Mouse (Mus musculus) thymus, adult 2 months (tissue): ENCODE measurements around the gene C1qtnf12. TPM values are rescaled to one million over a fixed set of nuclear protein-coding genes. Genes with fewer than 3 reads are reported as not detected.

ENCODE experiments used
- DNase-seq: peaks from one replicate; pipeline ENCODE4 v3.0.0; 2021
- H3K27ac ChIP-seq: fragments of 200-500 bp; 2 replicates; pipeline ENCODE4 v1.5.1; 2012; ENCODE audit warnings: low read length, control low read depth; ENCODE audit not compliant: control insufficient read depth, insufficient read depth
- H3K27me3 ChIP-seq: fragments of 200-500 bp; 2 replicates; pipeline ENCODE4 v1.6.1; 2012; ENCODE audit warnings: mild to moderate bottlenecking, low read length, moderate library complexity, mixed read lengths; ENCODE audit not compliant: control insufficient read depth, insufficient read depth
- H3K36me3 ChIP-seq: fragments of 200-500 bp; 2 replicates; pipeline ENCODE4 v1.6.1; 2012; ENCODE audit warnings: mild to moderate bottlenecking, low read length, moderate library complexity; ENCODE audit not compliant: control insufficient read depth, insufficient read depth
- H3K4me1 ChIP-seq: fragments of 200-500 bp; replicated peaks from 2 replicates; pipeline ENCODE4 v1.6.1; 2012; ENCODE audit warnings: low read length; ENCODE audit not compliant: control insufficient read depth, insufficient read depth
- H3K4me3 ChIP-seq: fragments of 200-500 bp; 2 replicates; pipeline ENCODE4 v1.5.1; 2012; ENCODE audit warnings: mild to moderate bottlenecking, low read length, control low read depth, moderate library complexity; ENCODE audit not compliant: control insufficient read depth, insufficient read depth
- CTCF ChIP-seq: fragments of 200-500 bp; IDR thresholded peaks from 2 replicates; pipeline ENCODE4 v1.5.1; 2012; ENCODE audit warnings: mild to moderate bottlenecking, control low read depth, low read length, moderate library complexity, borderline replicate concordance; ENCODE audit not compliant: control insufficient read depth, poor library complexity, insufficient read depth; ENCODE audit errors: extremely low read depth
- POLR2A ChIP-seq: fragments of 200-500 bp; IDR thresholded peaks from 2 replicates; pipeline ENCODE4 v1.6.1; 2012; ENCODE audit warnings: mild to moderate bottlenecking, low read length, control low read depth, moderate library complexity; ENCODE audit not compliant: control insufficient read depth, poor library complexity, insufficient read depth; ENCODE audit errors: extremely low read depth
- WGBS: fragments of 180-500 bp; shearing (Covaris S2); methylation state at CpG from one replicate; pipeline ENCODE4 v1.1.7; 2018; 5-methylcytosine and 5-hydroxymethylcytosine counted together
- polyA plus RNA-seq: library from polyadenylated mRNA; depleted of rRNA; stranded (reverse); fragments of >200 nt; gene quantifications from 2 replicates; pipeline ENCODE4 v1.2.3, GENCODE M21; 2012; rRNA removed

C1qtnf12 gene
- 19.3 and 21.6 TPM in 2 replicates for polyA plus RNA-seq

DNA sequence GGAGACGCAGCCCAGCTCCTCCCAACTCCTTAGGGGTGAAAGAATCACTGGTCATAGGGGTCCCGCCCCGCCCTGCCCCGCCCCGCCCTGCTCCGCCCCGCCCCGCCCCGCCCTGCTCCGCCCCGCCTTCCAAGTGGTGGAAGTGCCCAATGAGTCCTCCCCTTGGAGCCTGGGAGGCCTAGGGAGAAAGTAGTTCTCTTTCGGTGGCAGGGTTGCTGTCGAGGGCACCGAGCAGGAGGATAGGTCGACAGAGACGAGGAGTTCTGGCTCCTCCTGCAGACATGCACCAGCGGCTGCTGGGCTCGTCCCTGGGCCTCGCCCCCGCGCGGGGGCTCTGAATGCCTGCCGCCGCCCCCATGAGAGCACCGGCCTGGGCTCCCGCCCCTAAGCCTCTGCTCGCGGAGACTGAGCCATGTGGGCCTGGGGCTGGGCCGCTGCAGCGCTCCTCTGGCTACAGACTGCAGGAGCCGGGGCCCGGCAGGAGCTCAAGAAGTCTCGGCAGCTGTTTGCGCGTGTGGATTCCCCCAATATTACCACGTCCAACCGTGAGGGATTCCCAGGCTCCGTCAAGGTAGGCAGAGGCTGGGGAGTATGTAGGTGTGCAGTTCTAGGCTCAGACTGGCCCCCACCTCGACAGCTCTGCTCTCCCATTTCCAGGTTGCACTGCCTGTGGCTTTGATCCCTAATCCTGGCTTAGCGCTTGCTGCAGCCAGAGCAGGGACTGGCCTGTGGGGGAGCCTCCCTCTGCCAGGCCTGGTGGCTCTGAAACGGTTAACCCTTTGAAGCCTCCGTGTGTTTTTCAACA, at the start of gene C1qtnf12:
TSS of gene C1qtnf12 (plus strand) at position 152 of the 805 bp plus-strand sequence.
- WGBS: 2% methylated on average over 42 of the region's 42 CpGs
- H3K27me3 ChIP-seq: no peaks in the 10 kb centered on the region
- peaks cover 13% of the 10 kb centered on the region for H3K36me3 ChIP-seq
- H3K4me1 ChIP-seq: peaks cover 9% of the 10 kb centered on the region
- peak; percentile 19 for DNase-seq
- peak within 1 kb of the TSS; percentile 40 for H3K4me3 ChIP-seq
- no peak within 1 kb of the TSS for H3K27ac ChIP-seq
- TF ChIP-seq CTCF (no peak), POLR2A (no peak)

DNA sequence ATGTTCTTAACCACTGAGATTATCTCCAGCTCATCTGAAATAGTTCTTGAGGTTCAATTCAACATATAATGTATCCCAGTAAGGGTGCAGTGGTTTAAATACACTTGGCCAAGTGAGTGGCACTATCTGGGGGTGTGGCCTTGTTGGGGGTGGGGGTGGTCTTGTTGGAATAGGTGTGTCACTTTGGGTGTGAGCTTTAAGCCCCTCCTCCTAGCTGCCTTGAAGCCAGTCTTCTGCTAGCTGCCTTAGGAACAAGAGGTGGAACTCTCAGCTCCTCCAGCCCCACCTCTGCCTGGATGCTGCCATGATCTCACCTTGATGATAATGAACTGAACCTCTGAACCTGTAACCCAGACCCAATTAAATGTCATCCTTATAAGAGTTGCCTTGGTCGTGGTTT, 30.1 kb upstream of the C1qtnf12 start:
- 78% methylated on average over 1 of the region's 1 CpGs for WGBS

GRCm38 (mm10) chr4:155943049-155943452, 19.1 kb upstream of the C1qtnf12 start:
- WGBS: 4% methylated on average over 17 of the region's 17 CpGs
- TF ChIP-seq POLR2A: no peak
- TF ChIP-seq CTCF: no peak
- DNase-seq: peak; percentile 21
- Histone ChIP-seq H3K4me1 (peaks cover 13% of the 10 kb centered on the region), H3K27ac (no peak overlapping the region), H3K27me3 (no peaks in the 10 kb centered on the region), H3K4me3 (peak overlapping the region; percentile 58), H3K36me3 (peaks cover 5% of the 10 kb centered on the region; the same call in 1 of the 2 replicates)

More for the DNA sequence above, 30.1 kb upstream of the C1qtnf12 start:
- DNase-seq: no peak
- Histone ChIP-seq H3K36me3 (no peaks in the 10 kb centered on the region), H3K27ac (no peak overlapping the region), H3K4me1 (no peaks in the 10 kb centered on the region), H3K4me3 (no peak overlapping the region), H3K27me3 (no peaks in the 10 kb centered on the region)
- TF ChIP-seq CTCF (no peak), POLR2A (no peak)

GRCm38 (mm10) chr4:155943534-155944249, 18.4 kb upstream of the C1qtnf12 start, which contains the start of gene Ube2j2:
Ube2j2 (plus strand) TSS chr4:155943831.
- H3K27me3 ChIP-seq: no peaks in the 10 kb centered on the region
- H3K4me3 ChIP-seq: peak within 1 kb of the TSS; percentile 58
- peak; percentile 93 for DNase-seq
- no peak within 1 kb of the TSS for H3K27ac ChIP-seq
- under 1% methylated on average over 84 of the region's 85 CpGs for WGBS
- H3K4me1 ChIP-seq: peaks cover 13% of the 10 kb centered on the region
- peaks cover 8% of the 10 kb centered on the region; the same call in 1 of the 2 replicates for H3K36me3 ChIP-seq
- no peak for TF ChIP-seq CTCF
- peak; percentile 77 for TF ChIP-seq POLR2A

- Histone ChIP-seq H3K27ac (no peak overlapping the region), H3K27me3 (no peaks in the 10 kb centered on the region), H3K4me3 (peak overlapping the region; percentile 58), H3K36me3 (peaks cover 13% of the 10 kb centered on the region), H3K4me1 (peaks cover 13% of the 10 kb centered on the region)
- peak; percentile 14 for DNase-seq
- 0% methylated on average over 17 of the region's 17 CpGs for WGBS
- no peak for TF ChIP-seq POLR2A
- no peak for TF ChIP-seq CTCF
Observed at GRCm38 (mm10) chr4:155944271-155944670, 17.8 kb upstream of the C1qtnf12 start.

GRCm38 (mm10) chr4:155947094-155947493, 15.0 kb upstream of the C1qtnf12 start:
- no peak for DNase-seq
- TF ChIP-seq CTCF (no peak), POLR2A (no peak)
- Histone ChIP-seq H3K36me3 (peaks cover 42% of the 10 kb centered on the region), H3K4me3 (no peak overlapping the region), H3K27ac (no peak overlapping the region), H3K4me1 (peaks cover 13% of the 10 kb centered on the region), H3K27me3 (no peaks in the 10 kb centered on the region)
